Mouse (Mus musculus): ENCODE data around the gene Slc15a5. TPM values are rescaled to one million over a fixed set of nuclear protein-coding genes. Genes with fewer than 3 reads are reported as not detected.

Slc15a5 gene
- polyA plus RNA-seq, 1 experiment from 2014 or later = not detected

GRCm38 (mm10) chr6:138053686-138054085 is 26.0 kb downstream of the Slc15a5 start:
- 87% methylated on average over 9 of the region's 9 CpGs for WGBS
- Histone ChIP-seq H3K27me3 (no peaks in the 10 kb centered on the region), H3K4me3 (replicated peaks) (no peak overlapping the region), H3K9me3 (no peaks in the 10 kb centered on the region), H3K36me3 (replicated peaks) (no peaks in the 10 kb centered on the region), H3K4me1 (peaks cover 4% of the 10 kb centered on the region), H3K27ac (no peak overlapping the region), H3K9ac (no peak overlapping the region), H3K4me2 (no peak overlapping the region)
- no peak for ATAC-seq (ENCODE audit: low FRiP score)

DNA sequence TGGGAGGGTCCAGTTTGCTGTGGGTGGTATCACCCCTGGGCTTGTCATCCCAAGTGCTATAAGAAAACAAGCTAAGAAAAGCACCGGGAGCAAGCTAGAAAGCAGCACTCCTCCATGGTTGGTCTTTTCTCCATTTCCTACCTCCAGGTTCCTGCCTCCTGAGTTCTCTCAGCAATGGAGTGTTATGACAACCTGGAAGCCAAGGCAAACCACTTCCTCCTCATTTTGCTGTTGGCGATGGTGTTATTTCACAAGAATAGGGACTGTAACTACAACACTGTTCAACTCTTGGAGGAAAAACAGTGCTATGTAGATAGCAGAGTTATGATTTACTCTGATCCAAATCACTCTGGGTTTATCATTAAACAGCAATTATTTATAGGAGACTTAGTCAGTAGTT is 34.4 kb downstream of the Slc15a5 start:
- no peak for ATAC-seq (ENCODE audit: low FRiP score)
- Histone ChIP-seq H3K4me1 (no peaks in the 10 kb centered on the region), H3K4me2 (no peak overlapping the region), H3K27ac (no peak overlapping the region), H3K9me3 (no peaks in the 10 kb centered on the region), H3K36me3 (replicated peaks) (no peaks in the 10 kb centered on the region), H3K27me3 (no peaks in the 10 kb centered on the region), H3K4me3 (replicated peaks) (no peak overlapping the region), H3K9ac (no peak overlapping the region)
- WGBS = 93% methylated on average over 2 of the region's 2 CpGs

GRCm38 (mm10) chr6:138042891-138043290 is 36.8 kb downstream of the Slc15a5 start:
- no peak overlapping the region for H3K27ac ChIP-seq
- H3K4me2 ChIP-seq = no peak overlapping the region
- no peak overlapping the region for H3K4me3 ChIP-seq (replicated peaks)
- H3K27me3 ChIP-seq = no peaks in the 10 kb centered on the region
- H3K9me3 ChIP-seq = no peaks in the 10 kb centered on the region
- H3K4me1 ChIP-seq = no peaks in the 10 kb centered on the region
- 91% methylated on average over 5 of the region's 5 CpGs for WGBS
- H3K36me3 ChIP-seq (replicated peaks) = no peaks in the 10 kb centered on the region
- no peak overlapping the region for H3K9ac ChIP-seq
- ATAC-seq (ENCODE audit: low FRiP score) = no peak

DNA sequence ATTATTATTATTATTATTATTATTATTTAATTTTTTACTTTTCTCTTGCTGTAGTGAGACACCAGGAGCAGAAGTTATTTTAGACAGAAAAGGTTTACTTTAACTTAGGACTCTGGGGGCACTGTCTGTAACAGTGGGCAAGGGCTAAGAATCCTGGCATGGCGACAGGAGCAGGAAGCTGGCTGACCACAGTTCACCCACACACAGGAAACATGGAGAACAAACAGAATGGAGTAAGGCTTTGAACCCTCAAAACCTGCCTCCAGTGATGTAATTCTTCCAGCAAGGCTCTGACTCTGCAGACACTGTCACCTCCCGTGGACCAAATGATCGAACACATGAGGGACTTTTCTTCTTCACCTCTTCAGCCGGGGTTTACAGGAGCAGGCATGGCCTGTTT is 37.9 kb downstream of the Slc15a5 start:
- ATAC-seq (ENCODE audit: low FRiP score) = no peak
- Histone ChIP-seq H3K4me2 (no peak overlapping the region), H3K9ac (no peak overlapping the region), H3K9me3 (no peaks in the 10 kb centered on the region), H3K27ac (no peak overlapping the region), H3K4me3 (replicated peaks) (no peak overlapping the region), H3K27me3 (no peaks in the 10 kb centered on the region), H3K4me1 (no peaks in the 10 kb centered on the region), H3K36me3 (replicated peaks) (no peaks in the 10 kb centered on the region)
- WGBS = 94% methylated on average over 4 of the region's 4 CpGs

- 84% methylated on average over 5 of the region's 5 CpGs for WGBS
- no peak for ATAC-seq (ENCODE audit: low FRiP score)
- no peak overlapping the region for H3K9ac ChIP-seq
These were observed 42.1 kb downstream of the Slc15a5 start for GRCm38 (mm10) chr6:138037587-138037986.

GRCm38 (mm10) chr6:138036891-138037290 is 42.8 kb downstream of the Slc15a5 start:
- Histone ChIP-seq H3K27me3 (no peaks in the 10 kb centered on the region), H3K36me3 (replicated peaks) (no peaks in the 10 kb centered on the region), H3K9me3 (no peaks in the 10 kb centered on the region), H3K4me3 (replicated peaks) (no peak overlapping the region), H3K27ac (no peak overlapping the region), H3K4me2 (no peak overlapping the region), H3K9ac (no peak overlapping the region), H3K4me1 (no peaks in the 10 kb centered on the region)
- 93% methylated on average over 12 of the region's 12 CpGs for WGBS
- ATAC-seq (ENCODE audit: low FRiP score) = no peak

More at GRCm38 (mm10) chr6:138037587-138037986, 42.1 kb downstream of the Slc15a5 start:
- Histone ChIP-seq H3K27ac (no peak overlapping the region), H3K9me3 (no peaks in the 10 kb centered on the region), H3K4me3 (replicated peaks) (no peak overlapping the region), H3K4me2 (no peak overlapping the region), H3K27me3 (no peaks in the 10 kb centered on the region), H3K4me1 (no peaks in the 10 kb centered on the region), H3K36me3 (replicated peaks) (no peaks in the 10 kb centered on the region)

DNA sequence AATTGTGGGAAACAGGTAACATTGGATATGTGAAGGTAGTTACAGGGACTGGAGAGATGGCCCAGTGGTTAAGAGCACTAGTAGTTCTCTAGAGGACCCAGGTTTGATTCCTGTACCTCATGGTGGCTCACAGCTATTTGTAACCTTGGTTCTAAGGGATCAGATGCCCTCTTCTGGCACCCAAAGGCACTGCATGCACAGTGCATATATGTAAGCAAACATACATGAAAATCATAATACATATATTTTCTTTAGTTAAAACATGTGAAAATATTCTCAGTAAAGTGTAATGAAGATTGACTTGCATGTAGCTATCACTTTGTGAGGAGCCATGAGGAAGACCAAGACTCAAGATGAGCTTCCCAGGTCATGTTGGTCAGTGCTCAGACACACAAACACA is 62.8 kb downstream of the Slc15a5 start:
- ATAC-seq (ENCODE audit: low FRiP score) = no peak
- no peaks in the 10 kb centered on the region for H3K27me3 ChIP-seq
- H3K4me3 ChIP-seq (replicated peaks) = no peak overlapping the region
- no peaks in the 10 kb centered on the region for H3K36me3 ChIP-seq (replicated peaks)
- H3K9me3 ChIP-seq = no peaks in the 10 kb centered on the region
- H3K4me2 ChIP-seq = no peak overlapping the region
- H3K4me1 ChIP-seq = no peaks in the 10 kb centered on the region
- H3K9ac ChIP-seq = no peak overlapping the region
- no peak overlapping the region for H3K27ac ChIP-seq

GRCm38 (mm10) chr6:138014976-138015674 is 64.6 kb downstream of the Slc15a5 start:
- no peak overlapping the region for H3K9ac ChIP-seq
- H3K4me2 ChIP-seq = no peak overlapping the region
- H3K9me3 ChIP-seq = no peaks in the 10 kb centered on the region
- no peaks in the 10 kb centered on the region for H3K27me3 ChIP-seq
- WGBS = 87% methylated on average over 16 of the region's 16 CpGs
- no peak for ATAC-seq (ENCODE audit: low FRiP score)
- no peaks in the 10 kb centered on the region for H3K4me1 ChIP-seq
- no peak overlapping the region for H3K27ac ChIP-seq
- H3K4me3 ChIP-seq (replicated peaks) = no peak overlapping the region
- no peaks in the 10 kb centered on the region for H3K36me3 ChIP-seq (replicated peaks)

DNA sequence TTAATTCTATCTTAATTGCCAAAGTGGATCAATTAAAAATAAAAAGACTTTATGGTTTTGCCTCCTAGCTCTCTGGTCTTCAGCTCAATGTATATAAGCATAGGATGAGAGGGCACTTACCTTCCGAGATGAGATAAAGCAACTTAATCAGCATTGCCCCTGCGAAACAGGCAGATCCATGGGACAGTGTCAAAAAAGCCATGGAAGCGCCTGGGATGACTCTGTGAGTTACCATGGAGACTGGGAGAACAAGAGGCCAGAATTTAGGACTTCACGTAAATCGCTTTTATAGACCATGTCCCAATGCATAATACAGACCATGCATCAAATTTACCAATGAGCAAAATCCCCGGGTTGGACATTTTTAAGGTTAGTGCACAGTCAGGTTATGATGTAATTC is 67.8 kb downstream of the Slc15a5 start:
- 91% methylated on average over 6 of the region's 6 CpGs for WGBS
- H3K4me1 ChIP-seq = no peaks in the 10 kb centered on the region
- no peak overlapping the region for H3K27ac ChIP-seq
- no peaks in the 10 kb centered on the region for H3K27me3 ChIP-seq
- ATAC-seq (ENCODE audit: low FRiP score) = no peak
- no peaks in the 10 kb centered on the region for H3K36me3 ChIP-seq (replicated peaks)
- H3K4me3 ChIP-seq (replicated peaks) = no peak overlapping the region
- H3K4me2 ChIP-seq = no peak overlapping the region
- H3K9ac ChIP-seq = no peak overlapping the region
- H3K9me3 ChIP-seq = no peaks in the 10 kb centered on the region

DNA sequence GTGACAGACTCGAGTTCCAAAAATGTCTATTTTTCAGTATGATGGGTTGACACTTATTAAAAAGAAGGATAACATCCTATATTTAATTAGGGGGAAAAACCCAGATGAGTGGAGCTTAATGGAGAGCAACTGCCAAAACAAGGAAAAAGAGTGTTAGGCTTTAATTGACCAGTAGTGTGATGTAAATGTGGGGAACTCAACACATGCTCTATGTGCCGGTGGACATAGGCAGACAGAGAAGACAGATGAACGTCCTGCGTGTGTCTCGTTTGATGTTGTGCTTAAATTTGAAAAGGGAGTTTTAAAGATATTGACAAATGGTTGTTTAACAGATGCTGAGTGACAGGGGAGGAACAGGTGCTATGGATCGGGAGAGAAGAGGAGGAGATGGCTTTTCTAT is 72.0 kb downstream of the Slc15a5 start:
- no peak for ATAC-seq (ENCODE audit: low FRiP score)
- H3K27me3 ChIP-seq = no peaks in the 10 kb centered on the region

DNA sequence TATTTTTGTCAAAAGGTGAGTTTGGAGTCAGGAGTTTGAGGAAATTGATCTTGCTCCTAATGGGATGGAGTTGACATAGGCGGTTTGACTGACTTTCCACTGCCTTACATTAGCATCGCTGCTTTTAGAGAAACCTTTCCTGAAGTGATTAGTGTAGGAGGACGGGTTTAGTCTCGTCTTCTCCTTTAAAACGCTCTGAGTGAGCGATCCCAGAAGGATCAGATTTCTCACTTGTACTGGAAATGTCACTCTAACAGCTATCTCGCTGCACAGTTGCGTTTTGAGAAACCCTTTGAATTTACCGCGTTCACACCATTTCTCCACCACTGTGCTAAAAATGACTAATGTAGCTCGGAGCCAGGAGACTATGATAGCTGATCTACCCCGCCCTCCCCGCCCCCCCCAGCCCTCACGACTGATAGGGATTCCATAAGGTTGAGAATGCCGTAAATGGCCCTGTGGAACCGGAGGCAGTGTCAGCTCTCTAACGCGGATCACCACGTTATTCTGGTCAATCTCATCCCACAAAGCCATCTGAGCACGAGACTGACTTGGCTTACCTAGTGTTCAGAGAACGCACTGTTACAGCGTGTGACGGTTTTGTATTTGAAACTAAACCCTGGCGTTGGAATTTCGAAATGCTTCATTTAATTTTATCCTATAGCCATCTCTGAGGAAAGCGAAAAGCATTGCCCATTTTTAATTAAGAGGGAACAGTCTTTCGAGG is 73.0 kb downstream of the Slc15a5 start:
- H3K27me3 ChIP-seq = no peaks in the 10 kb centered on the region
- H3K9ac ChIP-seq = no peak overlapping the region
- no peak for ATAC-seq (ENCODE audit: low FRiP score)
- no peak overlapping the region for H3K27ac ChIP-seq
- H3K36me3 ChIP-seq (replicated peaks) = no peaks in the 10 kb centered on the region
- H3K9me3 ChIP-seq = no peaks in the 10 kb centered on the region
- WGBS = 86% methylated on average over 27 of the region's 27 CpGs
- no peaks in the 10 kb centered on the region for H3K4me1 ChIP-seq
- H3K4me2 ChIP-seq = no peak overlapping the region
- no peak overlapping the region for H3K4me3 ChIP-seq (replicated peaks)

More for the DNA sequence above, 72.0 kb downstream of the Slc15a5 start:
- H3K4me3 ChIP-seq (replicated peaks) = no peak overlapping the region
- no peak overlapping the region for H3K4me2 ChIP-seq
- H3K4me1 ChIP-seq = no peaks in the 10 kb centered on the region
- H3K36me3 ChIP-seq (replicated peaks) = no peaks in the 10 kb centered on the region
- WGBS = 66% methylated on average over 6 of the region's 6 CpGs
- H3K9me3 ChIP-seq = no peaks in the 10 kb centered on the region
- H3K27ac ChIP-seq = no peak overlapping the region
- no peak overlapping the region for H3K9ac ChIP-seq

DNA sequence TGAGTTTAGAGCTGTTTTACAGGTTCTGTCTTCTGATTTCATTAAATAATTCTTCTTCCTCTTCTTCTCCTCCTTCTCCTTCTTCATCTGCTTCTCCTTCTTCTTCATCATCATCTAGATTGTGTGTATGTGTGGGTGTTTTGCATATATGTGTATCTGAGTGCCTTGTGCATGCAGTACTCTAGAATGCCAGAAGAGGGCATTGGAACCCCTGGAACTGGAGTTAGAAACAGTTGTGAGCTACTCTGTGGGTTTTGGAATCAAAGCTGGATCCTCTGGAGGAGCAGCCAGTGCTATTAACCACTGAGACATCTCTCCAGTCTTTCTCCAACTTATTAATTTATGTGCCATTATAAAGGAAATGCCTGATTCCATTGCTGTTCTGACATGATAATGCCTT is 89.9 kb downstream of the Slc15a5 start:
- Histone ChIP-seq H3K36me3 (replicated peaks) (no peaks in the 10 kb centered on the region), H3K27me3 (no peaks in the 10 kb centered on the region), H3K27ac (no peak overlapping the region), H3K4me3 (replicated peaks) (no peak overlapping the region), H3K4me1 (no peaks in the 10 kb centered on the region), H3K9me3 (no peaks in the 10 kb centered on the region), H3K4me2 (no peak overlapping the region), H3K9ac (no peak overlapping the region)
- ATAC-seq (ENCODE audit: low FRiP score) = no peak

GRCm38 (mm10) chr6:137985169-137985568 is 94.5 kb downstream of the Slc15a5 start:
- Histone ChIP-seq H3K9ac (no peak overlapping the region), H3K36me3 (replicated peaks) (no peaks in the 10 kb centered on the region), H3K27me3 (no peaks in the 10 kb centered on the region), H3K4me2 (no peak overlapping the region), H3K9me3 (no peaks in the 10 kb centered on the region), H3K4me3 (replicated peaks) (no peak overlapping the region), H3K4me1 (peaks cover 20% of the 10 kb centered on the region), H3K27ac (no peak overlapping the region)
- 88% methylated on average over 6 of the region's 6 CpGs for WGBS
- ATAC-seq (ENCODE audit: low FRiP score) = no peak

Measured in forebrain, embryonic 12.5 days (tissue).